Mouse (Mus musculus): ENCODE measurements at regions not wholly inside any gene's neighbourhood (a gene's known extent, or its start where the extent isn't known, plus 50 kb on each side); places are given as distances from the start of the nearest gene placed in this dataset.
A peak's percentile ranks its signal among the peaks of the same experiment; 100 is the strongest.

- 0 out of 2 replicates have a peak, but pooled peaks have one; percentile 19 for ATAC-seq (ENCODE audit: low FRiP score, low read depth)
- Histone ChIP-seq H3K27ac (no peak overlapping the region), H3K4me3 (no peak overlapping the region), H3K4me2 (replicated peaks) (no peak overlapping the region), H3K27me3 (no peaks in the 10 kb centered on the region), H3K9ac (no peak overlapping the region), H3K9me3 (no peaks in the 10 kb centered on the region), H3K36me3 (no peaks in the 10 kb centered on the region), H3K4me1 (no peaks in the 10 kb centered on the region)
- WGBS, result 64% methylated on average over 5 of the region's 5 CpGs
These were observed 532.9 kb upstream of the Negr1 start for GRCm38 (mm10) chr3:156028602-156029188.

- no peak overlapping the region for H3K27ac ChIP-seq
- H3K9me3 ChIP-seq, result no peaks in the 10 kb centered on the region
- ATAC-seq (ENCODE audit: low FRiP score, low read depth), result no peak
- H3K36me3 ChIP-seq, result no peaks in the 10 kb centered on the region
- no peak overlapping the region for H3K4me2 ChIP-seq (replicated peaks)
- H3K27me3 ChIP-seq, result no peaks in the 10 kb centered on the region
- H3K4me3 ChIP-seq, result no peak overlapping the region
- H3K4me1 ChIP-seq, result no peaks in the 10 kb centered on the region
- 73% methylated on average over 4 of the region's 4 CpGs for WGBS
- H3K9ac ChIP-seq, result no peak overlapping the region
These were observed 491.3 kb upstream of the Negr1 start for GRCm38 (mm10) chr3:156070257-156070656.

- Histone ChIP-seq H3K9me3 (no peaks in the 10 kb centered on the region), H3K9ac (no peak overlapping the region), H3K4me2 (replicated peaks) (no peak overlapping the region), H3K4me3 (no peak overlapping the region), H3K27me3 (no peaks in the 10 kb centered on the region), H3K4me1 (no peaks in the 10 kb centered on the region), H3K36me3 (no peaks in the 10 kb centered on the region), H3K27ac (no peak overlapping the region)
- ATAC-seq (ENCODE audit: low FRiP score, low read depth), result no peak
These were observed 479.3 kb upstream of the Negr1 start for GRCm38 (mm10) chr3:156082268-156082667.

- Histone ChIP-seq H3K4me1 (no peaks in the 10 kb centered on the region), H3K4me2 (replicated peaks) (no peak overlapping the region), H3K4me3 (no peak overlapping the region), H3K27ac (no peak overlapping the region), H3K36me3 (no peaks in the 10 kb centered on the region), H3K27me3 (no peaks in the 10 kb centered on the region), H3K9ac (no peak overlapping the region), H3K9me3 (no peaks in the 10 kb centered on the region)
- no peak for ATAC-seq (ENCODE audit: low FRiP score, low read depth)
These were observed 467.9 kb upstream of the Negr1 start for GRCm38 (mm10) chr3:156093689-156094088.

GRCm38 (mm10) chr3:156094990-156095389 lies 466.6 kb upstream of the Negr1 start:
- Histone ChIP-seq H3K4me2 (replicated peaks) (no peak overlapping the region), H3K27ac (no peak overlapping the region), H3K27me3 (no peaks in the 10 kb centered on the region), H3K9me3 (no peaks in the 10 kb centered on the region), H3K4me1 (no peaks in the 10 kb centered on the region), H3K9ac (no peak overlapping the region), H3K36me3 (no peaks in the 10 kb centered on the region), H3K4me3 (no peak overlapping the region)
- 33% methylated on average over 3 of the region's 3 CpGs for WGBS
- no peak for ATAC-seq (ENCODE audit: low FRiP score, low read depth)

GRCm38 (mm10) chr3:156105788-156106187 lies 455.8 kb upstream of the Negr1 start:
- Histone ChIP-seq H3K36me3 (no peaks in the 10 kb centered on the region), H3K27me3 (no peaks in the 10 kb centered on the region), H3K27ac (no peak overlapping the region), H3K4me1 (no peaks in the 10 kb centered on the region), H3K4me3 (no peak overlapping the region), H3K4me2 (replicated peaks) (no peak overlapping the region), H3K9ac (no peak overlapping the region), H3K9me3 (no peaks in the 10 kb centered on the region)
- 74% methylated on average over 1 of the region's 1 CpGs for WGBS
- no peak for ATAC-seq (ENCODE audit: low FRiP score, low read depth)

GRCm38 (mm10) chr3:156120341-156120740 lies 441.3 kb upstream of the Negr1 start:
- no peak overlapping the region for H3K4me3 ChIP-seq
- no peaks in the 10 kb centered on the region for H3K36me3 ChIP-seq
- H3K27ac ChIP-seq, result no peak overlapping the region
- H3K9me3 ChIP-seq, result no peaks in the 10 kb centered on the region
- no peak overlapping the region for H3K4me2 ChIP-seq (replicated peaks)
- no peaks in the 10 kb centered on the region for H3K4me1 ChIP-seq
- ATAC-seq (ENCODE audit: low FRiP score, low read depth), result no peak
- no peak overlapping the region for H3K9ac ChIP-seq
- WGBS, result 40% methylated on average over 3 of the region's 3 CpGs
- H3K27me3 ChIP-seq, result no peaks in the 10 kb centered on the region

GRCm38 (mm10) chr3:156131598-156131997 lies 430.0 kb upstream of the Negr1 start:
- Histone ChIP-seq H3K27me3 (no peaks in the 10 kb centered on the region), H3K9ac (no peak overlapping the region), H3K9me3 (no peaks in the 10 kb centered on the region), H3K4me1 (no peaks in the 10 kb centered on the region), H3K4me3 (no peak overlapping the region), H3K36me3 (no peaks in the 10 kb centered on the region), H3K4me2 (replicated peaks) (no peak overlapping the region), H3K27ac (no peak overlapping the region)
- WGBS, result 62% methylated on average over 1 of the region's 1 CpGs
- ATAC-seq (ENCODE audit: low FRiP score, low read depth), result no peak

GRCm38 (mm10) chr3:156141355-156141754 lies 420.2 kb upstream of the Negr1 start:
- H3K4me2 ChIP-seq (replicated peaks), result no peak overlapping the region
- H3K27me3 ChIP-seq, result no peaks in the 10 kb centered on the region
- no peak overlapping the region for H3K9ac ChIP-seq
- H3K27ac ChIP-seq, result no peak overlapping the region
- H3K36me3 ChIP-seq, result no peaks in the 10 kb centered on the region
- ATAC-seq (ENCODE audit: low FRiP score, low read depth), result no peak
- WGBS, result 38% methylated on average over 5 of the region's 5 CpGs
- H3K4me1 ChIP-seq, result 0 out of 2 replicates have a peak, but pooled peaks cover 3% of the 10 kb centered on the region
- H3K4me3 ChIP-seq, result no peak overlapping the region
- H3K9me3 ChIP-seq, result no peaks in the 10 kb centered on the region

GRCm38 (mm10) chr3:156149322-156149721 lies 412.3 kb upstream of the Negr1 start:
- 85% methylated on average over 3 of the region's 3 CpGs for WGBS
- no peak overlapping the region for H3K4me3 ChIP-seq
- no peak for ATAC-seq (ENCODE audit: low FRiP score, low read depth)
- H3K9me3 ChIP-seq, result no peaks in the 10 kb centered on the region
- H3K4me1 ChIP-seq, result no peaks in the 10 kb centered on the region
- H3K9ac ChIP-seq, result no peak overlapping the region
- H3K27me3 ChIP-seq, result no peaks in the 10 kb centered on the region
- H3K4me2 ChIP-seq (replicated peaks), result no peak overlapping the region
- H3K27ac ChIP-seq, result no peak overlapping the region
- no peaks in the 10 kb centered on the region for H3K36me3 ChIP-seq

- no peak overlapping the region for H3K4me3 ChIP-seq
- no peak overlapping the region for H3K9ac ChIP-seq
- no peaks in the 10 kb centered on the region for H3K27me3 ChIP-seq
These were observed 391.5 kb upstream of the Negr1 start for GRCm38 (mm10) chr3:156170076-156170475.

GRCm38 (mm10) chr3:156198688-156199087 lies 362.9 kb upstream of the Negr1 start:
- ATAC-seq (ENCODE audit: low FRiP score, low read depth), result no peak
- Histone ChIP-seq H3K36me3 (no peaks in the 10 kb centered on the region), H3K27me3 (no peaks in the 10 kb centered on the region), H3K9ac (no peak overlapping the region), H3K4me2 (replicated peaks) (no peak overlapping the region), H3K4me3 (no peak overlapping the region), H3K9me3 (no peaks in the 10 kb centered on the region), H3K4me1 (no peaks in the 10 kb centered on the region), H3K27ac (no peak overlapping the region)

More at GRCm38 (mm10) chr3:156170076-156170475, 391.5 kb upstream of the Negr1 start:
- H3K9me3 ChIP-seq, result no peaks in the 10 kb centered on the region
- ATAC-seq (ENCODE audit: low FRiP score, low read depth), result no peak
- H3K4me1 ChIP-seq, result no peaks in the 10 kb centered on the region
- no peak overlapping the region for H3K4me2 ChIP-seq (replicated peaks)
- no peak overlapping the region for H3K27ac ChIP-seq
- H3K36me3 ChIP-seq, result no peaks in the 10 kb centered on the region

- Histone ChIP-seq H3K9me3 (no peaks in the 10 kb centered on the region), H3K27ac (no peak overlapping the region), H3K4me3 (no peak overlapping the region), H3K36me3 (no peaks in the 10 kb centered on the region), H3K27me3 (no peaks in the 10 kb centered on the region), H3K4me2 (replicated peaks) (no peak overlapping the region), H3K4me1 (no peaks in the 10 kb centered on the region), H3K9ac (no peak overlapping the region)
- ATAC-seq (ENCODE audit: low FRiP score, low read depth), result no peak
These were observed 361.7 kb upstream of the Negr1 start for GRCm38 (mm10) chr3:156199749-156200467.
